Mouse (Mus musculus): ENCODE measurements at regions not wholly inside any gene's neighbourhood (a gene's known extent, or its start where the extent isn't known, plus 50 kb on each side); places are given as distances from the start of the nearest gene placed in this dataset.

GRCm38 (mm10) chr15:67245658-67246268, 745.1 kb upstream of the Lrrc6 start:
- Histone ChIP-seq H3K27ac (ENCODE audit: poor library complexity, severe bottlenecking) (no peak overlapping the region), H3K36me3 (no peaks in the 10 kb centered on the region), H3K4me3 (no peak overlapping the region), H3K4me2 (no peak overlapping the region), H3K9ac (no peak overlapping the region), H3K4me1 (replicated peaks) (peaks cover 28% of the 10 kb centered on the region), H3K9me3 (replicated peaks) (no peaks in the 10 kb centered on the region), H3K27me3 (replicated peaks) (no peaks in the 10 kb centered on the region)
- ATAC-seq (ENCODE audit: insufficient number of reproducible peaks, low FRiP score), result no peak
- WGBS, result 82% methylated on average over 4 of the region's 4 CpGs

GRCm38 (mm10) chr15:67244908-67245657, 744.4 kb upstream of the Lrrc6 start:
- H3K4me2 ChIP-seq, result no peak overlapping the region
- no peak overlapping the region for H3K27ac ChIP-seq (ENCODE audit: poor library complexity, severe bottlenecking)
- H3K9me3 ChIP-seq (replicated peaks), result no peaks in the 10 kb centered on the region
- H3K9ac ChIP-seq, result no peak overlapping the region
- ATAC-seq (ENCODE audit: insufficient number of reproducible peaks, low FRiP score), result no peak
- no peaks in the 10 kb centered on the region for H3K36me3 ChIP-seq
- no peak overlapping the region for H3K4me3 ChIP-seq
- no peaks in the 10 kb centered on the region for H3K27me3 ChIP-seq (replicated peaks)
- peaks cover 22% of the 10 kb centered on the region for H3K4me1 ChIP-seq (replicated peaks)
- WGBS, result 59% methylated on average over 10 of the region's 10 CpGs

- Histone ChIP-seq H3K4me3 (no peak overlapping the region), H3K9ac (no peak overlapping the region)
- 73% methylated on average over 5 of the region's 5 CpGs for WGBS
These were observed 734.5 kb upstream of the Lrrc6 start for GRCm38 (mm10) chr15:67235107-67235785.

GRCm38 (mm10) chr15:67229359-67229758, 728.6 kb upstream of the Lrrc6 start:
- no peak overlapping the region for H3K27ac ChIP-seq (ENCODE audit: poor library complexity, severe bottlenecking)
- H3K36me3 ChIP-seq, result no peaks in the 10 kb centered on the region
- H3K9ac ChIP-seq, result no peak overlapping the region
- H3K4me3 ChIP-seq, result no peak overlapping the region
- no peaks in the 10 kb centered on the region for H3K27me3 ChIP-seq (replicated peaks)
- WGBS, result 69% methylated on average over 5 of the region's 5 CpGs
- no peaks in the 10 kb centered on the region for H3K9me3 ChIP-seq (replicated peaks)
- ATAC-seq (ENCODE audit: insufficient number of reproducible peaks, low FRiP score), result no peak
- H3K4me1 ChIP-seq (replicated peaks), result peaks cover 11% of the 10 kb centered on the region
- H3K4me2 ChIP-seq, result no peak overlapping the region

More at GRCm38 (mm10) chr15:67235107-67235785, 734.5 kb upstream of the Lrrc6 start:
- H3K27ac ChIP-seq (ENCODE audit: poor library complexity, severe bottlenecking), result no peak overlapping the region
- no peaks in the 10 kb centered on the region for H3K4me1 ChIP-seq (replicated peaks)
- no peak for ATAC-seq (ENCODE audit: insufficient number of reproducible peaks, low FRiP score)
- no peaks in the 10 kb centered on the region for H3K9me3 ChIP-seq (replicated peaks)
- H3K4me2 ChIP-seq, result no peak overlapping the region
- H3K36me3 ChIP-seq, result no peaks in the 10 kb centered on the region
- no peaks in the 10 kb centered on the region for H3K27me3 ChIP-seq (replicated peaks)

GRCm38 (mm10) chr15:67228633-67229032, 727.9 kb upstream of the Lrrc6 start:
- Histone ChIP-seq H3K36me3 (no peaks in the 10 kb centered on the region), H3K9me3 (replicated peaks) (no peaks in the 10 kb centered on the region), H3K4me2 (no peak overlapping the region), H3K4me3 (no peak overlapping the region), H3K27ac (ENCODE audit: poor library complexity, severe bottlenecking) (no peak overlapping the region), H3K9ac (no peak overlapping the region), H3K4me1 (replicated peaks) (peaks cover 11% of the 10 kb centered on the region), H3K27me3 (replicated peaks) (no peaks in the 10 kb centered on the region)
- 83% methylated on average over 2 of the region's 2 CpGs for WGBS
- no peak for ATAC-seq (ENCODE audit: insufficient number of reproducible peaks, low FRiP score)

GRCm38 (mm10) chr15:67227456-67228164, 726.9 kb upstream of the Lrrc6 start:
- H3K27me3 ChIP-seq (replicated peaks), result no peaks in the 10 kb centered on the region
- H3K27ac ChIP-seq (ENCODE audit: poor library complexity, severe bottlenecking), result no peak overlapping the region
- whole genome bisulfite sequencing, result 78% methylated on average over 7 of the region's 7 CpGs
- ATAC-seq (ENCODE audit: insufficient number of reproducible peaks, low FRiP score), result no peak
- no peak overlapping the region for H3K4me2 ChIP-seq
- no peaks in the 10 kb centered on the region for H3K36me3 ChIP-seq
- H3K9ac ChIP-seq, result no peak overlapping the region
- no peaks in the 10 kb centered on the region for H3K9me3 ChIP-seq (replicated peaks)
- no peak overlapping the region for H3K4me3 ChIP-seq
- peaks cover 11% of the 10 kb centered on the region for H3K4me1 ChIP-seq (replicated peaks)

- ATAC-seq (ENCODE audit: insufficient number of reproducible peaks, low FRiP score), result no peak
- 82% methylated on average over 9 of the region's 9 CpGs for WGBS
These were observed 726.2 kb upstream of the Lrrc6 start for GRCm38 (mm10) chr15:67226900-67227299.

More at GRCm38 (mm10) chr15:67226900-67227299, 726.2 kb upstream of the Lrrc6 start:
- H3K4me3 ChIP-seq, result no peak overlapping the region
- H3K9me3 ChIP-seq (replicated peaks), result no peaks in the 10 kb centered on the region
- H3K4me1 ChIP-seq (replicated peaks), result peaks cover 11% of the 10 kb centered on the region
- no peak overlapping the region for H3K27ac ChIP-seq (ENCODE audit: poor library complexity, severe bottlenecking)
- H3K4me2 ChIP-seq, result no peak overlapping the region
- no peak overlapping the region for H3K9ac ChIP-seq
- H3K36me3 ChIP-seq, result no peaks in the 10 kb centered on the region
- H3K27me3 ChIP-seq (replicated peaks), result no peaks in the 10 kb centered on the region

Measured in heart, embryonic 12.5 days (tissue).